26 mouse cellular contexts compared by ENCODE assay signal in the genomic region with DNA sequence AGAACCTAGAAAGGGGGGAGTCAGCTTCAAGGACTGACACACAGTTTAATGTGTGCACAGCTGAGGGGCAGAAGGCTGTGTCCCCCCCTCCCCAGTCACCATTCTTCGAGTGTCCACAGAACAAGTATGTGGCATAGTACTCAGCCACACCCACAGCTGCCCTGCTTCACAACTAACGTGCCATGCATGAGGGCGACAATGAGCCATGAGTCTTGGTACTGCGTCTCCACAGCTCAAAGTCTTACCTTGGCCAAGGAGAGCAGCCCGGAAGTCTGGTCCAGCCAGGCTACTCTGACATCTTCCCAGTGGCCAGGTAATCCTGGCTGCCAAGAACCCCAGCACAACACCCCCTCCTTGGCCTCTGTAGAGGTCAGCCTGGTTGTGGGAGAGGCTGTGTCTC. TPM values are rescaled to one million over a fixed set of nuclear protein-coding genes. Genes with fewer than 3 reads are reported as not detected.
A peak's percentile ranks its signal among the peaks of the same experiment; 100 is the strongest.
DNase-seq lines count a peak whose midpoint lies in the region; ATAC-seq and TF ChIP-seq lines count a peak whose summit lies in the region.
"Had no signal": no experiment of that assay in that cellular context is flagged by ENCODE, and none has a peak within 500 bp of the region (broad histone marks: within the 10 kb centered on the region; RNA-seq: fewer than 3 reads in every experiment).

No protein-coding gene starts in this region.

- no peak for DNase-seq in hindbrain, embryonic 10.5 days (ENCODE audit: low spot score)
- DNase-seq in liver, adult 2 months (ENCODE audit: extremely low read depth, low read depth, low spot score), result no peak
- DNase-seq in liver, embryonic 11.5 days (ENCODE audit: low spot score), result no peak
- DNase-seq in lung, adult 2 months, result no peak
- DNase-seq: cerebellum, adult 11-12 months; cerebellum, adult 9-11 months; embryo, embryonic 11 days; gastrocnemius, postnatal 25 days; heart, adult 2 months; heart, postnatal 36 days; layer of hippocampus, adult 9-11 months; right cerebral cortex, adult 18-20 months; spleen, adult 18-20 months; thymus, postnatal 14 days had no signal

- H3K4me3 ChIP-seq in hindbrain, embryonic 13.5 days, result no peak overlapping the region
- no peak overlapping the region for H3K4me3 ChIP-seq in hindbrain, embryonic 10.5 days
- H3K4me3 ChIP-seq in liver, adult 2 months (ENCODE audit: insufficient read depth, low read depth, low read length), result no peak overlapping the region
- H3K4me3 ChIP-seq in liver, embryonic 11.5 days (ENCODE audit: low read depth, low read length), result no peak overlapping the region
- H3K4me3 ChIP-seq in lung, embryonic 15.5 days, result no peak overlapping the region
- no peak overlapping the region for H3K4me3 ChIP-seq in lung, adult 2 months (replicated peaks; ENCODE audit: extremely low read depth, low read depth, low read length)
- H3K4me3 ChIP-seq: embryonic facial prominence, embryonic 12.5 days; forebrain, embryonic 15.5 days; heart, adult 2 months; midbrain, embryonic 12.5 days; myocyte; neural tube, embryonic 12.5 days had no signal

- no peaks in the 10 kb centered on the region for H3K27me3 ChIP-seq in hindbrain, embryonic 13.5 days
- H3K27me3 ChIP-seq in hindbrain, embryonic 10.5 days (ENCODE audit: insufficient read depth, poor library complexity, severe bottlenecking), result no peaks in the 10 kb centered on the region
- H3K27me3 ChIP-seq in liver, adult 2 months (ENCODE audit: control insufficient read depth, insufficient read depth, low read length), result no peaks in the 10 kb centered on the region
- no peaks in the 10 kb centered on the region for H3K27me3 ChIP-seq in liver, embryonic 11.5 days (replicated peaks; ENCODE audit: control insufficient read depth, insufficient read depth, low read length)
- no peaks in the 10 kb centered on the region for H3K27me3 ChIP-seq in lung, embryonic 15.5 days
- H3K27me3 ChIP-seq: embryonic facial prominence, embryonic 12.5 days; forebrain, embryonic 15.5 days; midbrain, embryonic 12.5 days; neural tube, embryonic 12.5 days had no signal

- H3K36me3 ChIP-seq in hindbrain, embryonic 13.5 days, result no peaks in the 10 kb centered on the region; the same call in 1 of the 2 replicates
- peaks cover 7% of the 10 kb centered on the region; the same call in 1 of the 2 replicates for H3K36me3 ChIP-seq in hindbrain, embryonic 10.5 days
- no peaks in the 10 kb centered on the region for H3K36me3 ChIP-seq in liver, adult 2 months (ENCODE audit: control insufficient read depth, insufficient read depth, low read length)
- no peaks in the 10 kb centered on the region; the same call in 1 of the 2 replicates for H3K36me3 ChIP-seq in liver, embryonic 11.5 days (ENCODE audit: control insufficient read depth, insufficient read depth, low read length)
- H3K36me3 ChIP-seq in lung, embryonic 15.5 days, result no peaks in the 10 kb centered on the region
- H3K36me3 ChIP-seq: embryonic facial prominence, embryonic 12.5 days; forebrain, embryonic 15.5 days; midbrain, embryonic 12.5 days; neural tube, embryonic 12.5 days had no signal

- H3K27ac ChIP-seq in hindbrain, embryonic 13.5 days, result no peak overlapping the region
- no peak overlapping the region for H3K27ac ChIP-seq in hindbrain, embryonic 10.5 days
- H3K27ac ChIP-seq in liver, adult 2 months (replicated peaks; ENCODE audit: insufficient read depth, low read depth, low read length), result peak overlapping the region; percentile 48
- no peak overlapping the region for H3K27ac ChIP-seq in liver, embryonic 11.5 days (ENCODE audit: low read depth, low read length)
- peak overlapping the region; percentile 52; the same call in 1 of the 2 replicates for H3K27ac ChIP-seq in lung, embryonic 15.5 days
- H3K27ac ChIP-seq: embryonic facial prominence, embryonic 12.5 days; forebrain, embryonic 10.5 days; forebrain, embryonic 15.5 days; heart, adult 2 months; hindbrain, embryonic 14.5 days; midbrain, embryonic 12.5 days; neural tube, embryonic 12.5 days had no signal

- H3K9ac ChIP-seq in hindbrain, embryonic 13.5 days, result peak overlapping the region; percentile 35; the same call in 1 of the 2 replicates
- peak overlapping the region; percentile 19; the same call in 1 of the 2 replicates for H3K9ac ChIP-seq in liver, adult 2 months (ENCODE audit: low read depth, low read length)
- H3K9ac ChIP-seq in liver, embryonic 11.5 days (ENCODE audit: low read depth, low read length), result no peak overlapping the region; the same call in 1 of the 2 replicates
- no peak overlapping the region for H3K9ac ChIP-seq in lung, embryonic 15.5 days
- H3K9ac ChIP-seq: embryonic facial prominence, embryonic 12.5 days; forebrain, embryonic 15.5 days; hindbrain, embryonic 14.5 days; midbrain, embryonic 12.5 days; neural tube, embryonic 12.5 days had no signal

- H3K9me3 ChIP-seq in hindbrain, embryonic 13.5 days, result no peaks in the 10 kb centered on the region
- H3K9me3 ChIP-seq in hindbrain, embryonic 10.5 days, result no peaks in the 10 kb centered on the region
- H3K9me3 ChIP-seq in liver, embryonic 11.5 days (ENCODE audit: control insufficient read depth, low read length), result no peaks in the 10 kb centered on the region
- H3K9me3 ChIP-seq in lung, embryonic 15.5 days, result no peaks in the 10 kb centered on the region
- H3K9me3 ChIP-seq: embryonic facial prominence, embryonic 12.5 days; forebrain, embryonic 10.5 days; forebrain, embryonic 15.5 days; midbrain, embryonic 12.5 days; neural tube, embryonic 12.5 days had no signal

- WGBS in hindbrain, embryonic 13.5 days, result 81% methylated on average over 5 of the region's 5 CpGs
- WGBS in hindbrain, embryonic 10.5 days, result 87% methylated on average over 5 of the region's 5 CpGs
- WGBS in liver, adult 2 months, result 50% methylated on average over 5 of the region's 5 CpGs
- WGBS in liver, embryonic 11.5 days, result 84% methylated on average over 5 of the region's 5 CpGs
- 57% methylated on average over 5 of the region's 5 CpGs for WGBS in lung, embryonic 15.5 days
- 61% methylated on average over 5 of the region's 5 CpGs for WGBS in lung, adult 2 months

- TF ChIP-seq CTCF in liver, adult 2 months (IDR thresholded peaks at IDR 0.05; ENCODE audit: low read depth, low read length), result no peak
- no peak for TF ChIP-seq CTCF in lung, adult 2 months (IDR thresholded peaks at IDR 0.05; ENCODE audit: insufficient read depth, low read length)

- H3K4me2 ChIP-seq in hindbrain, embryonic 13.5 days, result no peak overlapping the region
- H3K4me2 ChIP-seq in liver, embryonic 11.5 days, result no peak overlapping the region
- no peak overlapping the region for H3K4me2 ChIP-seq in lung, embryonic 15.5 days
- H3K4me2 ChIP-seq: embryonic facial prominence, embryonic 12.5 days; forebrain, embryonic 15.5 days; hindbrain, embryonic 14.5 days; midbrain, embryonic 12.5 days; neural tube, embryonic 12.5 days had no signal

- TF ChIP-seq POLR2A in liver, adult 2 months (IDR thresholded peaks at IDR 0.05; ENCODE audit: extremely low read depth, insufficient read depth, low read length), result no peak
- TF ChIP-seq POLR2A in lung, adult 2 months (IDR thresholded peaks at IDR 0.05; ENCODE audit: borderline replicate concordance, extremely low read depth, low read depth, low read length), result no peak

- no peak for ATAC-seq in hindbrain, embryonic 13.5 days (ENCODE audit: low FRiP score)
- no peak for ATAC-seq in liver, embryonic 11.5 days (replicated peaks; ENCODE audit: low FRiP score)
- ATAC-seq in lung, embryonic 15.5 days (ENCODE audit: borderline replicate concordance, extremely low read depth, low FRiP score, low TSS enrichment), result peak; percentile 8; the same call in 1 of the 2 replicates
- ATAC-seq in erythroblast, adult 5-6 weeks (replicated peaks; ENCODE audit: low FRiP score, poor library complexity, severe bottlenecking), result no peak
- ATAC-seq: CD4-positive, CD25-positive, alpha-beta regulatory T cell, adult 4 months; forebrain, embryonic 15.5 days; intestine, postnatal 0 days had no signal

- peaks cover 77% of the 10 kb centered on the region for H3K79me2 ChIP-seq in liver, adult 2 months (ENCODE audit: control insufficient read depth, insufficient read depth, low read length)

- H3K4me1 ChIP-seq in hindbrain, embryonic 13.5 days (replicated peaks), result peaks cover 7% of the 10 kb centered on the region
- H3K4me1 ChIP-seq in hindbrain, embryonic 10.5 days (replicated peaks), result peaks cover 40% of the 10 kb centered on the region
- peaks cover 73% of the 10 kb centered on the region for H3K4me1 ChIP-seq in liver, adult 2 months (ENCODE audit: control insufficient read depth, insufficient read depth, low read length)
- H3K4me1 ChIP-seq in liver, embryonic 11.5 days (replicated peaks; ENCODE audit: control insufficient read depth, insufficient read depth, low read length), result peaks cover 27% of the 10 kb centered on the region
- H3K4me1 ChIP-seq in lung, embryonic 15.5 days, result peaks cover 44% of the 10 kb centered on the region
- H3K4me1 ChIP-seq in lung, adult 2 months (ENCODE audit: control insufficient read depth, insufficient read depth, low read length), result peaks cover 15% of the 10 kb centered on the region

RNA-seq across cellular contexts. Expression of a gene that starts 12.7 kb away (rescaled TPM):
- 13.6 and 14.4 TPM in 2 replicates for polyA plus RNA-seq in hindbrain, embryonic 13.5 days (2015; fragmentation: Nextera tagmentation; extraction: Ambion mirVana)
- 16.8 and 17.2 TPM in 2 replicates for polyA plus RNA-seq in hindbrain, embryonic 10.5 days (2016; fragmentation: Nextera tagmentation; extraction: Ambion mirVana)
- 8.9 and 11.8 TPM in 2 replicates for total RNA-seq in liver, adult 2 months (2014; rRNA removed)
- polyA plus RNA-seq in liver, adult 2 months (2012; rRNA removed), result 19.2 and 25.9 TPM in 2 replicates
- polyA plus RNA-seq in liver, embryonic 11.5 days (2014; fragmentation: Nextera tagmentation; extraction: Ambion mirVana), result 17.7 and 19.2 TPM in 2 replicates
- polyA plus RNA-seq in lung, embryonic 15.5 days (2015; fragmentation: Nextera tagmentation; extraction: Ambion mirVana), result 15.5 and 16.6 TPM in 2 replicates
- 83.7 and 85.8 TPM in 2 replicates for polyA plus RNA-seq in lung, adult 2 months (2012; rRNA removed)
- total RNA-seq in erythroblast, adult 5-6 weeks (2015; ENCODE audit: low replicate concordance), result 9.2 and 12.5 TPM in 2 replicates
- total RNA-seq in erythroblast, adult 5-6 weeks (2017; ENCODE audit: low replicate concordance), result 17.1 and 20.9 TPM in 2 replicates

RNA-seq across cellular contexts. Expression of a gene that starts 22.9 kb away (rescaled TPM):
- 16.3 and 18.2 TPM in 2 replicates for polyA plus RNA-seq in hindbrain, embryonic 13.5 days (2015; fragmentation: Nextera tagmentation; extraction: Ambion mirVana)
- polyA plus RNA-seq in hindbrain, embryonic 10.5 days (2016; fragmentation: Nextera tagmentation; extraction: Ambion mirVana), result 18.5 and 21.1 TPM in 2 replicates
- total RNA-seq in liver, adult 2 months (2014; rRNA removed), result 71.5 and 75.0 TPM in 2 replicates
- polyA plus RNA-seq in liver, adult 2 months (2012; rRNA removed), result 96.8 and 110 TPM in 2 replicates
- 25.1 and 33.5 TPM in 2 replicates for polyA plus RNA-seq in liver, embryonic 11.5 days (2014; fragmentation: Nextera tagmentation; extraction: Ambion mirVana)
- polyA plus RNA-seq in lung, embryonic 15.5 days (2015; fragmentation: Nextera tagmentation; extraction: Ambion mirVana), result 18.6 and 22.1 TPM in 2 replicates
- 161 and 168 TPM in 2 replicates for polyA plus RNA-seq in lung, adult 2 months (2012; rRNA removed)
- total RNA-seq in erythroblast, adult 5-6 weeks (2015; ENCODE audit: low replicate concordance), result 47.7 and 60.0 TPM in 2 replicates
- 152 and 195 TPM in 2 replicates for total RNA-seq in erythroblast, adult 5-6 weeks (2017; ENCODE audit: low replicate concordance)

RNA-seq across cellular contexts. Expression of a gene that starts 45.7 kb away (rescaled TPM):
- polyA plus RNA-seq in hindbrain, embryonic 13.5 days (2015; fragmentation: Nextera tagmentation; extraction: Ambion mirVana), result 509 and 531 TPM in 2 replicates
- 681 and 705 TPM in 2 replicates for polyA plus RNA-seq in hindbrain, embryonic 10.5 days (2016; fragmentation: Nextera tagmentation; extraction: Ambion mirVana)
- 712 and 752 TPM in 2 replicates for total RNA-seq in liver, adult 2 months (2014; rRNA removed)
- polyA plus RNA-seq in liver, adult 2 months (2012; rRNA removed), result 535 and 559 TPM in 2 replicates
- 761 and 762 TPM in 2 replicates for polyA plus RNA-seq in liver, embryonic 11.5 days (2014; fragmentation: Nextera tagmentation; extraction: Ambion mirVana)
- polyA plus RNA-seq in lung, embryonic 15.5 days (2015; fragmentation: Nextera tagmentation; extraction: Ambion mirVana), result 523 and 535 TPM in 2 replicates
- 581 and 623 TPM in 2 replicates for polyA plus RNA-seq in lung, adult 2 months (2012; rRNA removed)
- total RNA-seq in erythroblast, adult 5-6 weeks (2015; ENCODE audit: low replicate concordance), result 108 and 169 TPM in 2 replicates
- 96.3 and 123 TPM in 2 replicates for total RNA-seq in erythroblast, adult 5-6 weeks (2017; ENCODE audit: low replicate concordance)

RNA-seq across cellular contexts. Expression of a gene that starts 45.7 kb away (rescaled TPM):
- polyA plus RNA-seq in hindbrain, embryonic 13.5 days (2015; fragmentation: Nextera tagmentation; extraction: Ambion mirVana), result 434 and 449 TPM in 2 replicates
- polyA plus RNA-seq in hindbrain, embryonic 10.5 days (2016; fragmentation: Nextera tagmentation; extraction: Ambion mirVana), result 484 and 504 TPM in 2 replicates
- 144 and 218 TPM in 2 replicates for total RNA-seq in liver, adult 2 months (2014; rRNA removed)
- 1,387 and 1,558 TPM in 2 replicates for polyA plus RNA-seq in liver, adult 2 months (2012; rRNA removed)
- polyA plus RNA-seq in liver, embryonic 11.5 days (2014; fragmentation: Nextera tagmentation; extraction: Ambion mirVana), result 482 and 514 TPM in 2 replicates
- polyA plus RNA-seq in lung, embryonic 15.5 days (2015; fragmentation: Nextera tagmentation; extraction: Ambion mirVana), result 521 and 541 TPM in 2 replicates
- 709 and 1,054 TPM in 2 replicates for polyA plus RNA-seq in lung, adult 2 months (2012; rRNA removed)
- 43.3 and 48.8 TPM in 2 replicates for total RNA-seq in erythroblast, adult 5-6 weeks (2015; ENCODE audit: low replicate concordance)
- 12.1 and 17.3 TPM in 2 replicates for total RNA-seq in erythroblast, adult 5-6 weeks (2017; ENCODE audit: low replicate concordance)

RNA-seq across cellular contexts. Expression of a gene that starts 47.9 kb away (rescaled TPM):
- polyA plus RNA-seq in hindbrain, embryonic 13.5 days (2015; fragmentation: Nextera tagmentation; extraction: Ambion mirVana), result 57.4 and 59.2 TPM in 2 replicates
- polyA plus RNA-seq in hindbrain, embryonic 10.5 days (2016; fragmentation: Nextera tagmentation; extraction: Ambion mirVana), result 7.1 and 15.0 TPM in 2 replicates
- 0.47 and 0.55 TPM in 2 replicates for total RNA-seq in liver, adult 2 months (2014; rRNA removed)
- polyA plus RNA-seq in liver, adult 2 months (2012; rRNA removed), result 1.2 TPM in 2 replicates
- polyA plus RNA-seq in liver, embryonic 11.5 days (2014; fragmentation: Nextera tagmentation; extraction: Ambion mirVana), result 2.8 and 3.1 TPM in 2 replicates
- 3.9 and 5.0 TPM in 2 replicates for polyA plus RNA-seq in lung, embryonic 15.5 days (2015; fragmentation: Nextera tagmentation; extraction: Ambion mirVana)
- 29.9 and 31.5 TPM in 2 replicates for polyA plus RNA-seq in lung, adult 2 months (2012; rRNA removed)
- not detected in 2 replicates for total RNA-seq in erythroblast, adult 5-6 weeks (2015; ENCODE audit: low replicate concordance)
- not detected in 2 replicates for total RNA-seq in erythroblast, adult 5-6 weeks (2017; ENCODE audit: low replicate concordance)

Comparison
In these comparisons a context has a peak if more than half of its experiments do, and no peak if none do; other contexts are left out.
1. H3K27ac ChIP-seq: peak in liver, adult 2 months (single experiment) and lung, embryonic 15.5 days (single experiment); none in hindbrain, embryonic 13.5 days (single experiment), hindbrain, embryonic 10.5 days (single experiment) and liver, embryonic 11.5 days (single experiment).
2. H3K9ac ChIP-seq: peak in hindbrain, embryonic 13.5 days (single experiment) and liver, adult 2 months (single experiment); none in liver, embryonic 11.5 days (single experiment) and lung, embryonic 15.5 days (single experiment).